Mouse (Mus musculus) embryonic facial prominence, embryonic 12.5 days (tissue): ENCODE results near the gene Kat2b. TPM values are rescaled to one million over a fixed set of nuclear protein-coding genes. Genes with fewer than 3 reads are reported as not detected.
"Not testable (repeated sequence)": the region's sequence is repeated elsewhere in the genome, so short reads cannot be mapped to it uniquely, and the experiment has no call there.

Experiments used
- ATAC-seq: fragments of 200-750 bp; cut with Nextera tagmentation; 2 replicates; pipeline ENCODE4 v1.8.0; 2017; ENCODE audit not compliant: insufficient number of reproducible peaks, insufficient read depth, low FRiP score, low TSS enrichment
- H3K27ac ChIP-seq: fragments of 300-500 bp; sonication (generic); 2 replicates; pipeline ENCODE4 v1.5.1; 2016; ENCODE audit warnings: mild to moderate bottlenecking
- H3K27me3 ChIP-seq: fragments of 300-500 bp; sonication (generic); 2 replicates; pipeline ENCODE4 v1.6.1; 2016; ENCODE audit warnings: mild to moderate bottlenecking, moderate library complexity
- H3K36me3 ChIP-seq: fragments of 300-500 bp; sonication (generic); 2 replicates; pipeline ENCODE4 v1.6.1; 2016; ENCODE audit warnings: mild to moderate bottlenecking
- H3K4me1 ChIP-seq: fragments of 300-500 bp; sonication (generic); 2 replicates; pipeline ENCODE4 v1.6.1; 2016
- H3K4me2 ChIP-seq: fragments of 300-500 bp; sonication (generic); replicated peaks from 2 replicates; pipeline ENCODE4 v1.6.1; 2016; ENCODE audit warnings: mild to moderate bottlenecking, moderate library complexity
- H3K4me3 ChIP-seq: fragments of 300-500 bp; sonication (generic); 2 replicates; pipeline ENCODE4 v1.5.1; 2016; ENCODE audit warnings: mild to moderate bottlenecking
- H3K9ac ChIP-seq: fragments of 300-500 bp; sonication (generic); 2 replicates; pipeline ENCODE4 v1.6.1; 2016; ENCODE audit warnings: mild to moderate bottlenecking, moderate library complexity
- H3K9me3 ChIP-seq: fragments of 300-500 bp; sonication (generic); 2 replicates; pipeline ENCODE4 v1.6.1; 2016; ENCODE audit warnings: mild to moderate bottlenecking, moderate library complexity
- WGBS: fragments of 180-500 bp; shearing (Covaris S2); methylation state at CpG from one replicate; pipeline ENCODE4 v1.1.7; 2016; 5-methylcytosine and 5-hydroxymethylcytosine counted together
- polyA plus RNA-seq: library from polyadenylated mRNA; unstranded; fragments of >200 nt; fragmentation: Nextera tagmentation; extraction: Ambion mirVana; gene quantifications from 2 replicates; pipeline ENCODE4 v1.2.1, GENCODE M21; 2016

The Kat2b gene
- polyA plus RNA-seq, 1 experiment from 2014 or later = 2.7 TPM

GRCm38 (mm10) chr17:53587074-53587851 lies 20.6 kb downstream of the Kat2b start:
- no peaks in the 10 kb centered on the region for H3K36me3 ChIP-seq
- H3K27me3 ChIP-seq = no peaks in the 10 kb centered on the region
- no peak overlapping the region for H3K4me3 ChIP-seq
- no peak overlapping the region for H3K27ac ChIP-seq
- no peaks in the 10 kb centered on the region for H3K9me3 ChIP-seq
- no peak overlapping the region for H3K9ac ChIP-seq
- H3K4me1 ChIP-seq = peaks cover 6% of the 10 kb centered on the region; the same call in 1 of the 2 replicates
- H3K4me2 ChIP-seq = no peak overlapping the region
- no peak; the same call in 1 of the 2 replicates for ATAC-seq
- WGBS = 73% methylated on average over 14 of the region's 14 CpGs

DNA sequence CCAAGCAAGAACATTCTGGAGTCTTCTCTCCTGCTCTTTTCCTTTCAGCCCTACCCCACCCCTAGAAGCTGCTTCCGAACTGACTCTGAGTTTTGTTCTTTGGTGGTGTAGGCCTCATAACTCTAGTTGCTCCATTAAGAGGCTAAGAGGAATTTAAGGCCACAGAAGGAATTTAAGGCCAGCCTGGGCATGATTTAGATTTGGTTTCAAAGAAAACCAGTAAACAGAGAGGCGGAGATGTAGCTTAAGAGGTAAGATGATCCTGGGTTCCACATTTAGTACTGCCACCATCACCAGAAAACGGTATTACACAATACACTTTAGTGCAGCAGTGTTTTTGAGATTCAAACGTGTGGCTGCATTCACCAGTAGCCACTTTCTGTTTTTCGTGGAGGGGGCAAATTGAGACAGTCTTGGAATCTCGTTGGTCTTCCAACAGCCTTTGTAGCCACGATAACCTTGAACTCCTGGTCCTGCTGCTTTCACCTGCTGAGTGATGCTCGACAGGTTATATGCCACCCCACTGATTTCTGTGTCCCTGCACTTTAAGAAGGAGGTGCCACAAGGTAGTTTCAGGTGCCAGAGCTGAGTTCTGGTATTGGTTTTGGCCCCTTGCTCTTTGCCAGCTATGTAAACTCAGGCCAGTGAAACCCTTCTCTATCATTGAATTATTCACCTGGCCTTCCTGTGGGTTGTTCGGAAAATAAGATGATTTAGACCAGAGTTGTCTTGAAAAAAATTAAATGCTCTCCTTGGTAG lies 21.6 kb downstream of the Kat2b start:
- no peaks in the 10 kb centered on the region for H3K27me3 ChIP-seq
- no peak overlapping the region for H3K9ac ChIP-seq
- H3K9me3 ChIP-seq = no peaks in the 10 kb centered on the region
- no peak overlapping the region for H3K4me3 ChIP-seq
- WGBS = 76% methylated on average over 9 of the region's 9 CpGs
- peaks cover 6% of the 10 kb centered on the region; the same call in 1 of the 2 replicates for H3K4me1 ChIP-seq
- no peak overlapping the region for H3K4me2 ChIP-seq
- H3K36me3 ChIP-seq = no peaks in the 10 kb centered on the region
- no peak overlapping the region for H3K27ac ChIP-seq
- ATAC-seq = no peak

GRCm38 (mm10) chr17:53590110-53590509 lies 23.4 kb downstream of the Kat2b start:
- ATAC-seq = no peak
- no peak overlapping the region for H3K4me3 ChIP-seq
- H3K9ac ChIP-seq = no peak overlapping the region
- H3K27me3 ChIP-seq = no peaks in the 10 kb centered on the region
- H3K4me2 ChIP-seq = no peak overlapping the region
- peaks cover 6% of the 10 kb centered on the region; the same call in 1 of the 2 replicates for H3K4me1 ChIP-seq
- no peaks in the 10 kb centered on the region for H3K36me3 ChIP-seq
- WGBS = 80% methylated on average over 6 of the region's 6 CpGs
- no peak overlapping the region for H3K27ac ChIP-seq
- no peaks in the 10 kb centered on the region for H3K9me3 ChIP-seq

- Histone ChIP-seq H3K4me3 (no peak overlapping the region), H3K9me3 (no peaks in the 10 kb centered on the region), H3K27ac (no peak overlapping the region), H3K9ac (no peak overlapping the region), H3K36me3 (no peaks in the 10 kb centered on the region), H3K4me1 (peaks cover 7% of the 10 kb centered on the region; the same call in 1 of the 2 replicates), H3K4me2 (no peak overlapping the region), H3K27me3 (no peaks in the 10 kb centered on the region)
- ATAC-seq = no peak
- WGBS = 92% methylated on average over 5 of the region's 5 CpGs
Observed at GRCm38 (mm10) chr17:53591910-53592309, 25.2 kb downstream of the Kat2b start.

GRCm38 (mm10) chr17:53594590-53594989 lies 27.9 kb downstream of the Kat2b start:
- WGBS = 82% methylated on average over 4 of the region's 4 CpGs
- no peak overlapping the region for H3K9ac ChIP-seq
- no peak for ATAC-seq
- H3K4me1 ChIP-seq = 0 out of 2 replicates have a peak, but pooled peaks cover 4% of the 10 kb centered on the region
- no peaks in the 10 kb centered on the region for H3K9me3 ChIP-seq
- no peak overlapping the region for H3K4me2 ChIP-seq
- no peak overlapping the region for H3K27ac ChIP-seq
- no peaks in the 10 kb centered on the region for H3K36me3 ChIP-seq
- no peaks in the 10 kb centered on the region for H3K27me3 ChIP-seq
- no peak overlapping the region for H3K4me3 ChIP-seq

GRCm38 (mm10) chr17:53595527-53595926 lies 28.9 kb downstream of the Kat2b start:
- no peak for ATAC-seq
- H3K9ac ChIP-seq = no peak overlapping the region
- no peak overlapping the region for H3K4me2 ChIP-seq
- H3K4me1 ChIP-seq = 0 out of 2 replicates have a peak, but pooled peaks cover 4% of the 10 kb centered on the region
- H3K36me3 ChIP-seq = no peaks in the 10 kb centered on the region
- WGBS = 88% methylated on average over 8 of the region's 8 CpGs
- no peaks in the 10 kb centered on the region for H3K9me3 ChIP-seq
- no peak overlapping the region for H3K27ac ChIP-seq
- H3K4me3 ChIP-seq = no peak overlapping the region
- H3K27me3 ChIP-seq = no peaks in the 10 kb centered on the region

DNA sequence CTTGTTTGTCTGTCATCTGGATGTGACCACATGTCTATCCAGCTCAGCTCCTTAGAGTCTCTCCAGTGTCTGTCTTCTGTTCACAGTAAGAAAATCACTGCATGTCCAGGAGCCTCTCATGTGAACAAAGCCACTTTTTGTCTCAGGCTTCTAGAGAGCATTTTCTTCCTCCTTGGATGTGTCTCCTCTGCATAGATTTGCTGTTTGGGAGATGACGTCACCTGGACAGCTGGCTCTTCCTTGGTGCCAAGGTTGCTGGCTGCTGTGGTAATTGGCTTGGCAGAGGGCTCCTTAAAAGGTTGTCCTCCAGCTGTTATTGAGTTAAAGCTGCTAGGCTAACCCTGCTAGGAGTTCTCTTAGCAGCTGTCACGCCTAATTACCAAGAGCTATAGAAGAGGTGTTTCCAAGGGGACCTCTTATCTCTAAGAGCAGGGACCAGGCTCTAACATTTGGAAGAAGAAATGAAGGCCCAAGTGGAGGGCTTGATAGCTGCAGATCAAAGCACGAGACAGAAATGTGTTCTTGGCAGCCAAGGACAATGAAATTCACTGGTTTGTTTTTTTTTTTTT lies 29.7 kb downstream of the Kat2b start:
- no peaks in the 10 kb centered on the region for H3K36me3 ChIP-seq
- no peak overlapping the region for H3K9ac ChIP-seq
- 0 out of 2 replicates have a peak, but pooled peaks have one; percentile 47 for ATAC-seq
- H3K9me3 ChIP-seq = no peaks in the 10 kb centered on the region
- WGBS = 42% methylated on average over 3 of the region's 3 CpGs
- H3K4me2 ChIP-seq = no peak overlapping the region
- no peak overlapping the region for H3K4me3 ChIP-seq
- 0 out of 2 replicates have a peak, but pooled peaks cover 4% of the 10 kb centered on the region for H3K4me1 ChIP-seq
- no peak overlapping the region for H3K27ac ChIP-seq
- no peaks in the 10 kb centered on the region for H3K27me3 ChIP-seq

DNA sequence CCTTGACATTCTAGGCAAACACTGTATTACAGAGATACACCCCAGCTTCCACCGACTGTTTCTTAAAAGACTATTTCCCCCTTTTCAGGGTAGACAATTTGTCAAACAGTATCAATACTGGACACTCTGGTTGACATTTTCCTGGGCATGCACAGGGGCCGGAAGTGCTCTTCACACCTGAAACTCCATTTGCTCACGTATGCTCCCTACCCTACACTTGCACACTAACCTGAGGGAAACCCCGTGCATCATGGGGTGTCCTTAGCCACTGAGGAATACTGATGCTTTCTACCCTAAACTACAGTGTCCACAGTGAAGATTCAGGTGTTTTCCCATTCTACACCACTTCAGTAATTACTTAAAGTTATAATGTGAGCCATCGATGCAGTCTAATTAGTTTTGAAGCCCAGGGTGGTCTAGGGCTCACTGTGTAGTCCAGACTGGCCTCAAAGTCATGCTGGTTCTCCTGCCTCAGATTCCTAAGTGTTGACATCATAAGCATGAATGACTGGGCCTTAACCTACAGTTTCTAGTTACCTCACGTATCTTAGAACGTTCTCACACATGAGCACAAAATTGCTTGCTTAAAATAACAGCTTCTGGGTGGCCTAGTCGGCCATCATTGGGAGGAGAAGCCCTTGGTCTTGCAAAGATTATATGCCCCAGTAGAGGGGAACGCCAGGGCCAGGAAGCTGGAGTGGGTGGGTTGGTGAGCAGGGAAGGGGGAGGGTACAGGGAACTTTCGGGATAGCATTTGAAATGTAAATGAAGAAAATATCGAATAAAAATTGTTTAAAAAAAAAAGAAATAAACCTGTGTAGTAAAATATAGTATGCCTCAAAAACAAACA lies 30.5 kb downstream of the Kat2b start:
- ATAC-seq = no peak
- no peaks in the 10 kb centered on the region for H3K9me3 ChIP-seq
- no peak overlapping the region for H3K9ac ChIP-seq
- no peak overlapping the region for H3K27ac ChIP-seq
- H3K4me2 ChIP-seq = no peak overlapping the region
- no peaks in the 10 kb centered on the region for H3K27me3 ChIP-seq
- H3K36me3 ChIP-seq = no peaks in the 10 kb centered on the region
- no peak overlapping the region for H3K4me3 ChIP-seq
- H3K4me1 ChIP-seq = 0 out of 2 replicates have a peak, but pooled peaks cover 4% of the 10 kb centered on the region
- 76% methylated on average over 11 of the region's 11 CpGs for WGBS

- ATAC-seq = no peak
- 93% methylated on average over 4 of the region's 4 CpGs for WGBS
- H3K9ac ChIP-seq = no peak overlapping the region
- no peak overlapping the region for H3K27ac ChIP-seq
- no peak overlapping the region for H3K4me3 ChIP-seq
- H3K4me1 ChIP-seq = 0 out of 2 replicates have a peak, but pooled peaks cover 4% of the 10 kb centered on the region
- no peaks in the 10 kb centered on the region for H3K36me3 ChIP-seq
- H3K27me3 ChIP-seq = no peaks in the 10 kb centered on the region
- no peak overlapping the region for H3K4me2 ChIP-seq
- H3K9me3 ChIP-seq = no peaks in the 10 kb centered on the region
Observed at GRCm38 (mm10) chr17:53598571-53598970, 31.9 kb downstream of the Kat2b start.

DNA sequence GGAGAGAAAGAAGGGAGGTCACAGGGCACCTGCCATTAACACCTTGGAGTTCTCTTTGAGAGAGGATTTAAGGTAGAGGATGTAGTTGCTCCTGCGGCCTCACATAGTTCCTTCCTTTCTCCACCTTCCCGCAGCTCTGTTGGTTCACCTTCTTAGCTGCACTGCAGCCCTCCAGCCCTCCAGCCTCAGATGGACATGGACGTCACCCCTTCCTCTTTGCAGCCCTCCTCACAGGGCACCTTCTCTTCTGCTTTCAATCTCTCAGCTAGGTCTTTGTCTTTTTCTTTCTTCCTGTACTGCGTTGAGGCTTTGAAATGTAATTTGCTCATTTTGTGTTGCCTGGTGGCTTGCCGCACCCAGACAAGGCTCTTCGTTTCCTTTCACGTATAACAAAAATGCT lies 36.6 kb downstream of the Kat2b start:
- not testable (repeated sequence) for H3K36me3 ChIP-seq, H3K9ac ChIP-seq, H3K9me3 ChIP-seq, ATAC-seq, H3K4me1 ChIP-seq, H3K4me2 ChIP-seq, H3K27ac ChIP-seq, H3K4me3 ChIP-seq, H3K27me3 ChIP-seq
- no CpG with 5 or more reads among the region's 7 CpGs for WGBS

DNA sequence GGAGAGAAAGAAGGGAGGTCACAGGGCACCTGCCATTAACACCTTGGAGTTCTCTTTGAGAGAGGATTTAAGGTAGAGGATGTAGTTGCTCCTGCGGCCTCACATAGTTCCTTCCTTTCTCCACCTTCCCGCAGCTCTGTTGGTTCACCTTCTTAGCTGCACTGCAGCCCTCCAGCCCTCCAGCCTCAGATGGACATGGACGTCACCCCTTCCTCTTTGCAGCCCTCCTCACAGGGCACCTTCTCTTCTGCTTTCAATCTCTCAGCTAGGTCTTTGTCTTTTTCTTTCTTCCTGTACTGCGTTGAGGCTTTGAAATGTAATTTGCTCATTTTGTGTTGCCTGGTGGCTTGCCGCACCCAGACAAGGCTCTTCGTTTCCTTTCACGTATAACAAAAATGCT lies 39.4 kb downstream of the Kat2b start:
- not testable (repeated sequence) for H3K27me3 ChIP-seq, H3K9ac ChIP-seq, H3K4me3 ChIP-seq, H3K9me3 ChIP-seq, ATAC-seq, H3K36me3 ChIP-seq, H3K4me2 ChIP-seq, H3K4me1 ChIP-seq, H3K27ac ChIP-seq
- WGBS = no CpG with 5 or more reads among the region's 7 CpGs
